Mouse (Mus musculus): ENCODE data around the gene Psme1. TPM values are rescaled to one million over a fixed set of nuclear protein-coding genes. Genes with fewer than 3 reads are reported as not detected.

Psme1 gene
- total RNA-seq, 2 experiments from 2014 or later, result 41.9 to 50.1 TPM

DNA sequence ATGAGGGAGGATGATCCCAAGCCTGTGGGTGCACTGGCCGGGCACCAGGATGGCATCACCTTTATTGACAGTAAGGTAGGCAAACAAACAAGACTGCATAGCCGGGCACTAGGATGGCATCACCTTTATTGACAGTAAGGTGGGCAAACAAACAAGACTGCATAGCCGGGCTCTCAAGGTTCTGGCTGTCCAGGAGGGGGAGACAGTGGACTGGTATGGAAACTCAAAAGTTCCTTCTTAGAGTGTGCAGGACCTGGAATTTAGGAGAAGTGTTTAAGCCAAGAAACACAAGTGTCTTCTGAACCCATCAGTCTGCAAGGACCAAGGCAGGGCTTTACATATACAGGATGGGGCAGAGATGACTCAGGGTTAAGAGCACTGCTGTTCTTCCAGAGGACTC lies 12.2 kb upstream of the Psme1 start:
- intact Hi-C loops (cut with DNase I), result no loop called here

GRCm38 (mm10) chr14:55567496-55567895 lies 10.4 kb upstream of the Psme1 start:
- no peak for DNase-seq (ENCODE audit: low spot score in 2 of 2)
- intact Hi-C loops (cut with DNase I), result no loop called here

More for the DNA sequence above, 12.2 kb upstream of the Psme1 start:
- no peak for DNase-seq (ENCODE audit: low spot score in 2 of 2)

DNA sequence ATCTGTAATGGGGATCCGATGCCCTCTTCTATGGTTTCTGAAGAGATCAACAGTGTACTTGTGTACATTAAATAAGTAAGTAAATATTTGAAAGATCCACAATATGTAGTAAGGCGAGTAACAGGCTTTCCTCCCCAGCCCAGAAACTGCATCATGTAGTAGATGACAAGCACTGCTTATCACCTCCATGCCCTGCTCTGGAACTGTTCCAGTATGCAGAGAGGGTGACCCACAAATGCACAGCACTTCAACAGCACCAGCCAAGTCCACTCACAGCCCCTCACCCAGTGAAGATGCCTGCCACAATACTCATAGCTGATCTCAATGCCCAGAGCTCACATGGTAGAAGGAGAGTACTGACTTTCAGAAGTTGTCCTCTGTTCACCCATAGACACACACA lies 7.3 kb upstream of the Psme1 start:
- intact Hi-C loops (cut with DNase I), result no loop called here

GRCm38 (mm10) chr14:55571760-55572159 lies 6.2 kb upstream of the Psme1 start:
- no peak for DNase-seq (ENCODE audit: low spot score in 2 of 2)
- intact Hi-C loops (cut with DNase I), result no loop called here

More for the DNA sequence above, 7.3 kb upstream of the Psme1 start:
- DNase-seq (ENCODE audit: low spot score in 2 of 2), result no peak

- intact Hi-C loops (cut with DNase I), result no loop called here
Observed at GRCm38 (mm10) chr14:55575302-55575701, 2.6 kb upstream of the Psme1 start, which contains the start of gene Fitm1. Gene Fitm1 (plus strand): TSS chr14:55575617.

DNA sequence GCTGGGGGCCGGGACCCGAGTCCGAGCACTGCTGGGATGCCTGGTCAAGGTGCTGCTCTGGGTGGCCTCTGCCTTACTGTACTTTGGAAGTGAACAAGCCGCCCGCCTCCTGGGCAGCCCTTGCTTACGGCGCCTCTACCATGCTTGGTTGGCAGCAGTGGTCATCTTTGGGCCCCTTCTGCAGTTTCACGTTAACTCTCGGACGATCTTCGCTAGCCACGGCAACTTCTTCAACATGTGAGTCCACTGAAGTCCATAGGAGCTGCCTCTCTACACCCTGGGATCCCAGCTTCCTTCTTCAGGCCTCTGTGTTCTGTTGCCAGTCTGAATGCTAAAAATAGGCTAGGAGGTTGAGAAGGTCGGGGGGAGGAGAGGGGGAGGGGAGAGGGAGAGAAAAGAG lies 2.2 kb upstream of the Psme1 start:
- intact Hi-C loops (cut with DNase I), result no loop called here

More at GRCm38 (mm10) chr14:55575302-55575701, 2.6 kb upstream of the Psme1 start, which contains the start of gene Fitm1:
- DNase-seq (ENCODE audit: low spot score in 2 of 2), result no peak

DNA sequence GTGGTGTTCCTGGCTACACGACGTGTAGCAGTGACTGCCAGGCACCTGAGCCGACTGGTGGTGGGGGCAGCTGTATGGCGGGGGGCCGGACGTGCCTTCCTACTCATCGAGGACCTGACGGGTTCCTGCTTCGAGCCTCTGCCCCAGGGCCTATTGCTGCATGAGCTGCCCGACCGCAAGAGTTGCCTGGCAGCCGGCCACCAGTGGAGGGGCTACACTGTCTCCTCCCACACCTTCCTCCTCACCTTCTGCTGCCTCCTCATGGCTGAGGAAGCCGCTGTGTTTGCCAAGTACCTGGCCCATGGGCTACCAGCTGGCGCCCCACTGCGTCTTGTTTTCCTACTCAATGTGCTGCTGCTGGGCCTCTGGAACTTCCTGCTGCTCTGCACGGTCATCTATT lies 1.5 kb upstream of the Psme1 start:
- DNase-seq (ENCODE audit: low spot score in 2 of 2), result peak; percentile 22 to 29
- intact Hi-C loops (cut with DNase I), result no loop called here

More for the DNA sequence above, 2.2 kb upstream of the Psme1 start:
- no peak for DNase-seq (ENCODE audit: low spot score in 2 of 2)

DNA sequence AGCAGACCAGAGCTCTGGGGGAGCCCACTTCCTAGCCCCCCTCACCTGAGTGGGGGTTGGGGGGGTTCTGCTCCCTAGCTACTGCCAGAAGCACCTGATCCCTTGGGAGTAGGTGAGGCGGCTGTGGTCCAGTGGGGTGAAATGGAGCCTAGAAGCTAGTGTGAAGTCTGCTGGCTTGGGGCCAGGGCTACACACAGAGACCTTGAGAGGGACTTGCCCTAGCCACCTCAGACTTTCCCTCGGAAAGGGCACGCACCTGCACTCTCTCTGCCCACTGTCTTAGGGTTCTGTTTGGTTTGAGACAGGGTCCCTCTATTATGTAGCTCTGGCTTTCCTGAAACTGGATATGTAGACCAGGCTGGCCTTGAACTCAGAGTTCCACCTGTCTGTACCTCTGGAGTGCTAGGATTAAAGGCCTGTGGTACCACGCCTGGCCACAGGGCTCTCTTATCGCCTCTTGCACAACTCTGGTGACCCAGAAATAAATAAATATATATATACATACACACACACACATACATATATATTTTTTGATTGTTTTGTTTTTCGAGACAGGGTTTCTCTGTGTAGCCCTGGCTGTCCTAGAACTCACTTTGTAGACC lies 846 bp downstream of the Psme1 start:
- no peak for DNase-seq (ENCODE audit: low spot score in 2 of 2)
- intact Hi-C loops (cut with DNase I), result no loop called here

DNA sequence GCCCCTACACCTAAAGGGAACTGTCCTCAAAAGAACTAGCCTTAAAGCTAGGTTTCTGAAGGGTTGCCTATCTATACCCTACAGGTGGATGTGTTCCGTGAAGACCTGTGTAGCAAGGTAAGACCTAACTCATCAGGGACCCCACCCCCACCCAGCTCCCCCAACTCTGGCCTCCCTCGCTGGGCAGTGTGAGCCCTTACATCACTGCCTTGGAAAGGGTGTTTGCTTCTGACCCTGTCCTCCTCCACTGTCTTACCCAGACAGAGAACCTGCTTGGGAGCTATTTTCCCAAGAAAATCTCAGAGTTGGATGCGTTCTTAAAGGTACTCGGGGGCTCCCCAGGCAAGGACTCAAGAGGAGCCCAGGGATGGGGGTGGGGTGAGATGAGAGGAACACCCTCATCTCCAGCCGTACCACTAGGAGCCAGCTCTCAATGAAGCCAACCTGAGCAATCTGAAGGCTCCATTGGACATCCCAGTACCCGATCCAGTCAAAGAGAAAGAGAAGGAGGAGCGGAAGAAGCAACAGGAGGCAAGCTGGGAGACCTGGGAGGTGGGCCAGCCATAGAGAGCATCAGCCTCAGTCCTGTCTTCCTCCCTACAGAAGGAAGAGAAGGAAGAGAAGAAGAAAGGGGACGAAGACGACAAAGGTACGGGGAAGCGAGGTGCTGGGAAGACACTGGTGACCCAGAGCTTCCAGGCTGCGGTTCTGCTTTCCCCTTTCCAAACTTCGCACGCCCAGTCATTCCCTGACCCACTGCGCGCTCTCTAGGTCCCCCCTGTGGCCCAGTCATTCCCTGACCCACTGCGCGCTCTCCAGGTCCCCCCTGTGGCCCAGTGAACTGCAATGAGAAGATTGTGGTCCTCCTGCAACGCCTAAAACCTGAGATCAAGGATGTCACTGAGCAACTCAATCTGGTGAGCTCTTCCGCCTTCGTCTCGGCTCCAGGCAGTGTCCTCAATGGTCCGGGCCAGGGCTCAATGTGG lies 1.9 kb downstream of the Psme1 start:
- intact Hi-C loops (cut with DNase I), result no loop called here
- DNase-seq (ENCODE audit: low spot score in 2 of 2), result no peak

DNA sequence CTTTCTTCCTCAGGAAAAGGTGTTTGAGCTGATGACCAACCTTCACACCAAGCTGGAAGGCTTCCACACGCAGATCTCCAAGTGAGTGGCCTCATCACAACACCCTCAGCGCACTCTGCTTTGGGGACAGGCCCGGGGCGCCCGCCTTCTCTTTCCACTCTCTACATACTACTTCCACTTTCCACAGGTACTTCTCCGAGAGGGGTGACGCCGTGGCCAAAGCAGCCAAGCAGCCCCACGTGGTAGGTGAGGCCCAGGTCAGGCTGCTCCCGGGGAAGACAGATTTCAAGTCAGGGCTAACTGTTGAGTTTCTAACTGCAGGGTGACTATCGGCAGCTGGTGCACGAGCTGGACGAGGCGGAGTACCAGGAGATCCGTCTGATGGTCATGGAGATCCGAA lies 2.8 kb downstream of the Psme1 start:
- intact Hi-C loops (cut with DNase I), result no loop called here
- DNase-seq (ENCODE audit: low spot score in 2 of 2), result no peak

GRCm38 (mm10) chr14:55581981-55582681 lies 4.2 kb downstream of the Psme1 start:
- no peak for DNase-seq (ENCODE audit: low spot score in 2 of 2)
- intact Hi-C loops (cut with DNase I), result no loop called here

DNA sequence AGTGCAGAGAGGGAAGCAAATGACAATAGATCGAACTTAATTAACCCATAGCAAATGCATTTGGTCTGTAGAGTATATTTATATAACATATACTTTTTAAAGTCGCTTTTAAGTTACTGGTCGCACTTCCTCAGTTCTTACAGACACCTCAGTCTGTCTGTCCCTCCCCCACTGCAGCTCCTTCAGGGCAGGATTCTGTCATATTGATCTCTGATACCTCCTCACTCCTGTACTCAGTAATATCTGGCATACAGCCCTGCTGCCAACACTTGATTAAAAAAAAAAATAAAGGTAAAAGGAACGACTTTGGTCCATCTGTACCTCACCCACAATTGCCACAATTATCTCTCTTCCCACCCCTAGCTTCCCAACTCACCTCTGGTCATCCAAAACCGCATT lies 6.4 kb downstream of the Psme1 start:
- intact Hi-C loops (cut with DNase I), result no loop called here
- no peak for DNase-seq (ENCODE audit: low spot score in 2 of 2)

GRCm38 (mm10) chr14:55584702-55585565 lies 7.0 kb downstream of the Psme1 start, which contains the start of gene Emc9:
Gene Emc9 (minus strand): TSS chr14:55585302.
- intact Hi-C loops (cut with DNase I), result no loop called here
- DNase-seq (ENCODE audit: low spot score in 2 of 2), result peak; percentile 57 to 73

DNA sequence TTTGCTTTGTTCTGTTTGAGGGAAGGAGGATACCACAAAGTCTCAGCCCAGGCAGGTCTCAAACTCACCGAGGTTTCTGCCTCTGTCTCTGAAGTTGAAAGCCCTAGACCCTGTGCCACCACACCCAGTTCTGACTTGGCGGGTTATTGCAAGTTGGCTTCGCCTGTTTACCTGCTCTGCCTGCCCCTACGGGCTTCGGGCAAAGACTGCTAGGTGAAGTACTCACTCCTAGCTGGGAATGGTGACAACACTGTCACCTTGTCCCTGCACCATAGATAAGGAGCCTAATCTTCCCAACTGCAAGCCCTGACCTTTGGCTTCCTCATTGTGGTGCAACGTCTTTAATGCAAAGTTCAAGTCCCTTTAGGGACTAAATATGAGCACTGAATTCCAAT lies 7.6 kb downstream of the Psme1 start:
- intact Hi-C loops (cut with DNase I), result no loop called here
- no peak for DNase-seq (ENCODE audit: low spot score in 2 of 2)

- no peak for DNase-seq (ENCODE audit: low spot score in 2 of 2)
- intact Hi-C loops (cut with DNase I), result no loop called here
Observed at GRCm38 (mm10) chr14:55586149-55586548, 8.2 kb downstream of the Psme1 start.

- no peak for DNase-seq (ENCODE audit: low spot score in 2 of 2)
- intact Hi-C loops (cut with DNase I), result no loop called here
Observed at GRCm38 (mm10) chr14:55589271-55589670, 11.3 kb downstream of the Psme1 start.

GRCm38 (mm10) chr14:55589771-55590448 lies 12.0 kb downstream of the Psme1 start:
- no peak for DNase-seq (ENCODE audit: low spot score in 2 of 2)
- intact Hi-C loops (cut with DNase I), result loop anchor here (2.0 kb wide), 1 partner anchor 29 kb away; the partner anchor contains the start of genes A730061H03Rik and Dcaf11

GRCm38 (mm10) chr14:55590748-55591330 lies 12.9 kb downstream of the Psme1 start, which contains the start of gene Psme2:
Gene Psme2 (minus strand): TSS chr14:55591113.
- DNase-seq (ENCODE audit: low spot score in 2 of 2), result peak; percentile 88 to 91
- intact Hi-C loops (cut with DNase I), result loop anchor here (2.0 kb wide), 1 partner anchor 30 kb away; the partner anchor contains the start of genes A730061H03Rik and Dcaf11
